Mouse (Mus musculus) limb, embryonic 11.5 days (tissue): ENCODE results near the gene Acad10. TPM values are rescaled to one million over a fixed set of nuclear protein-coding genes. Genes with fewer than 3 reads are reported as not detected.

Experiments
- ATAC-seq: fragments of 200-750 bp; cut with Nextera tagmentation; 2 replicates; pipeline ENCODE4 v1.8.0; 2017; ENCODE audit warnings: low read depth; ENCODE audit not compliant: insufficient number of reproducible peaks, low FRiP score, low TSS enrichment
- DNase-seq: peaks from one replicate; pipeline ENCODE4 v3.0.0-alpha.2; 2015; ENCODE audit warnings: low spot score
- H3K27ac ChIP-seq: fragments of 300-500 bp; sonication (generic); replicated peaks from 2 replicates; pipeline ENCODE4 v1.5.1; 2014; ENCODE audit warnings: low read depth, mild to moderate bottlenecking, low read length
- H3K27me3 ChIP-seq: fragments of 300-500 bp; sonication (generic); 2 replicates; pipeline ENCODE4 v1.6.1; 2014; ENCODE audit warnings: mild to moderate bottlenecking, low read length, mixed read lengths; ENCODE audit not compliant: control insufficient read depth, insufficient read depth
- H3K36me3 ChIP-seq: fragments of 300-500 bp; sonication (generic); 2 replicates; pipeline ENCODE4 v1.6.1; 2014; ENCODE audit warnings: mild to moderate bottlenecking, low read length, moderate library complexity, mixed read lengths; ENCODE audit not compliant: control insufficient read depth, insufficient read depth
- H3K4me1 ChIP-seq: fragments of 300-500 bp; sonication (generic); 2 replicates; pipeline ENCODE4 v1.6.1; 2014; ENCODE audit warnings: low read length, mixed read lengths; ENCODE audit not compliant: control insufficient read depth, insufficient read depth
- H3K4me2 ChIP-seq: fragments of 300-500 bp; sonication (generic); 2 replicates; pipeline ENCODE4 v1.6.1; 2014; ENCODE audit warnings: low read depth, mild to moderate bottlenecking, moderate library complexity; ENCODE audit not compliant: severe bottlenecking
- H3K4me3 ChIP-seq: fragments of 300-500 bp; sonication (generic); 2 replicates; pipeline ENCODE4 v1.5.1; 2014; ENCODE audit warnings: low read depth, low read length
- H3K9ac ChIP-seq: fragments of 300-500 bp; sonication (generic); 2 replicates; pipeline ENCODE4 v1.6.1; 2014; ENCODE audit warnings: mild to moderate bottlenecking, low read length
- H3K9me3 ChIP-seq: fragments of 300-500 bp; sonication (generic); 2 replicates; pipeline ENCODE4 v1.6.1; 2016; ENCODE audit warnings: low read length; ENCODE audit not compliant: control insufficient read depth
- WGBS: fragments of 180-500 bp; shearing (Covaris S2); extraction: QIAGEN DNeasy Blood & Tissue Kit; methylation state at CpG from one replicate; pipeline ENCODE4 v1.1.7; 2014; 5-methylcytosine and 5-hydroxymethylcytosine counted together
- polyA plus RNA-seq: library from polyadenylated mRNA; unstranded; fragments of >200 nt; fragmentation: Nextera tagmentation; extraction: Ambion mirVana; gene quantifications from 2 replicates; pipeline ENCODE4 v1.2.1, GENCODE M21; 2014

The Acad10 gene
- polyA plus RNA-seq, 1 experiment from 2014 or later = 1.3 TPM

- Histone ChIP-seq H3K4me2 (peak overlapping the region; percentile 89; the same call in 1 of the 2 replicates), H3K9ac (peak overlapping the region; percentile 67), H3K9me3 (no peaks in the 10 kb centered on the region), H3K4me1 (peaks cover 10% of the 10 kb centered on the region), H3K27ac (no peak overlapping the region), H3K27me3 (no peaks in the 10 kb centered on the region), H3K36me3 (no peaks in the 10 kb centered on the region), H3K4me3 (peak overlapping the region; percentile 65; the same call in 1 of the 2 replicates)
- no peak for ATAC-seq
- DNase-seq = no peak
- 63% methylated on average over 11 of the region's 11 CpGs for WGBS
Observed at GRCm38 (mm10) chr5:121592064-121592815, 68.1 kb downstream of the Acad10 start.

GRCm38 (mm10) chr5:121591417-121592063 lies 68.8 kb downstream of the Acad10 start:
- Histone ChIP-seq H3K27ac (no peak overlapping the region), H3K4me2 (no peak overlapping the region), H3K9ac (no peak overlapping the region), H3K27me3 (no peaks in the 10 kb centered on the region), H3K4me1 (peaks cover 10% of the 10 kb centered on the region), H3K36me3 (no peaks in the 10 kb centered on the region), H3K4me3 (no peak overlapping the region), H3K9me3 (no peaks in the 10 kb centered on the region)
- ATAC-seq (no peak), DNase-seq (no peak)
- 80% methylated on average over 11 of the region's 11 CpGs for WGBS

- no peak for DNase-seq
- no peaks in the 10 kb centered on the region for H3K9me3 ChIP-seq
- no peaks in the 10 kb centered on the region for H3K36me3 ChIP-seq
- no peak overlapping the region for H3K27ac ChIP-seq
- H3K9ac ChIP-seq = no peak overlapping the region
- no peak overlapping the region for H3K4me3 ChIP-seq
- WGBS = 88% methylated on average over 6 of the region's 6 CpGs
- H3K4me1 ChIP-seq = peaks cover 10% of the 10 kb centered on the region
- H3K27me3 ChIP-seq = no peaks in the 10 kb centered on the region
- no peak for ATAC-seq
- H3K4me2 ChIP-seq = no peak overlapping the region
Observed at GRCm38 (mm10) chr5:121589928-121590327, 70.4 kb downstream of the Acad10 start.

- ATAC-seq = no peak
- H3K27me3 ChIP-seq = no peaks in the 10 kb centered on the region
- H3K4me2 ChIP-seq = no peak overlapping the region
- DNase-seq = no peak
- H3K36me3 ChIP-seq = no peaks in the 10 kb centered on the region
- H3K4me3 ChIP-seq = no peak overlapping the region
- H3K27ac ChIP-seq = no peak overlapping the region
- 67% methylated on average over 6 of the region's 6 CpGs for WGBS
- peaks cover 4% of the 10 kb centered on the region; the same call in 1 of the 2 replicates for H3K4me1 ChIP-seq
- no peaks in the 10 kb centered on the region for H3K9me3 ChIP-seq
- no peak overlapping the region for H3K9ac ChIP-seq
Observed at GRCm38 (mm10) chr5:121586400-121587039, 73.8 kb downstream of the Acad10 start.

DNA sequence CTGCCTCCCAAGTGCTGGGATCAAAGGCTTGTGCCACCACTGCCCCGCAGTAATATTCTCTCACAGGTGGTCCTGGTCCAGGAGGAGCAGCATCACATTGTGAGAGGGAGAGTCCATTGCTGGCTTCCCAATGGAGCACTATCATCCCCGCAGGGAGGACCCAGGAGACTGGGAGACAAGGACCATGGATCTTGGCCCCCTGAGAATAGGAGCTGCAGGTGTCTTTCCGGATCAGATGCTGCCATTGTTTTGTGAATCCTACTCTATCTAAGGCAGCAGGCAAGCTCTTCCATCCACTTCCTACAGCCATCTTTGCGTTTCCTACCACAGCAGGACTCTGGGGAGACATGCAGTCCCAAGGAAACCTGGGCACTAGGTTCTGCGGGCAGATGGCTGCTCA lies 74.6 kb downstream of the Acad10 start:
- no peak overlapping the region for H3K4me2 ChIP-seq
- H3K27ac ChIP-seq = no peak overlapping the region
- no peaks in the 10 kb centered on the region for H3K9me3 ChIP-seq
- DNase-seq (no peak), ATAC-seq (no peak)
- H3K27me3 ChIP-seq = no peaks in the 10 kb centered on the region
- WGBS = 94% methylated on average over 5 of the region's 5 CpGs
- no peak overlapping the region for H3K9ac ChIP-seq
- peaks cover 4% of the 10 kb centered on the region; the same call in 1 of the 2 replicates for H3K4me1 ChIP-seq
- H3K36me3 ChIP-seq = no peaks in the 10 kb centered on the region
- no peak overlapping the region for H3K4me3 ChIP-seq

GRCm38 (mm10) chr5:121585005-121585404 lies 75.3 kb downstream of the Acad10 start:
- no peak for ATAC-seq
- DNase-seq = no peak
- peaks cover 4% of the 10 kb centered on the region; the same call in 1 of the 2 replicates for H3K4me1 ChIP-seq
- H3K27ac ChIP-seq = no peak overlapping the region
- H3K9me3 ChIP-seq = no peaks in the 10 kb centered on the region
- no peak overlapping the region for H3K9ac ChIP-seq
- H3K4me2 ChIP-seq = no peak overlapping the region
- no peak overlapping the region for H3K4me3 ChIP-seq
- H3K27me3 ChIP-seq = no peaks in the 10 kb centered on the region
- 93% methylated on average over 10 of the region's 10 CpGs for WGBS
- no peaks in the 10 kb centered on the region for H3K36me3 ChIP-seq

DNA sequence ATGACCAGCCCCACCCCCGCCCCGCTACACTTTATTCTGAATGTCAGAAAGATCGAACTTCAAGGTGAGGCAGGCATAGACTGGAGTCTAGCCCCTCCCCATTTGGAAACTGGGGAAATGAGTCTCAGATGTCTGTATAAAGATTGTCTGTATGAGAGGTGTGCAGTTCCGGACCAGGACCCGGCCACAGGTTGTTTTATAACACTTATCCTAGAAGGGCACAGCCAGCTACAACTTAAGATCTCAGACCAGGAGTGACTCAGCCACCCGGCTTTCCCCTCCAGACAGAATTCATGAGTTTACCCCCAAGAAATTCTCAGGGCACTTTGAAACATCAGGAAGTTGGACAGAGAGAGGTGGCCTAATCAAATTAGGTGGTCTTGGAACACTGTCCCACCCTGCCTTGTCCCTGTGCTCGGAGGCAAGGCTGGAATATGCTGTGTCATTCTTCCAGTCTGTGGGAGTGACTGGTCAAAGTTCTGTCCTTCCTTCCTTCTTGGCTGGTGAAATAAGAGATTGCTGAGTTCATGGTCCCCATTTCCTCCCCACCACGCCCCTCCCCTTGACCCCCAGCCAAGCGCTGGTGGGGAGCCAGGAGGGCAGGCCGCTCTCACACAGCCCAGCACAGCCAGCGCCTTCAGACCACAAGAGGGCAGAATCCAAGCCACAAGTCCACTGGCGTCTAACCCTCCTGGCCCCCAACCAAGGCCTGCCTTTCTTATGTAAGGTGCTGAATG lies 76.4 kb downstream of the Acad10 start:
- Histone ChIP-seq H3K9me3 (no peaks in the 10 kb centered on the region), H3K27me3 (no peaks in the 10 kb centered on the region), H3K27ac (no peak overlapping the region), H3K9ac (no peak overlapping the region), H3K4me2 (no peak overlapping the region), H3K4me1 (peaks cover 4% of the 10 kb centered on the region; the same call in 1 of the 2 replicates), H3K36me3 (peaks cover 5% of the 10 kb centered on the region; the same call in 1 of the 2 replicates), H3K4me3 (no peak overlapping the region)
- no peak for ATAC-seq
- WGBS = 57% methylated on average over 12 of the region's 12 CpGs
- DNase-seq = peak; percentile 47

DNA sequence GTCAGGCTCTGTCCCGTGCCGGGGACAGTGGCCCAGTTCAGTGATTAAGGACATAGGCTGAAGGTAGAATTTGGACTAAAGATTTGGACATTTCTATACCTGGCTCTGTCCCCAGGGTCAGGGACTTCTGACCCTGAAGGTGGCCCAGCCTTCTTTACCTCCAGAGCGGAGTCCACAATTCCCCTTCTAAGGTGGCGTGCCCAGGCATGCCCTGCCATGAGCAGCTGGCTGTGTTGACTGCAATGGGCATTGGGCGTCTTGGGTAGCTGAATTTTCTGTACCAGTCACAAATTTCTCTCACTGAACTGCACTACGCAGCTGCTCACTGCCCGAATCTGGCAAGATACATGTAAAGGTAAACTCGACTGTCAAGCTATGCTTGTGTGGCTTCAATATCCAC lies 78.4 kb downstream of the Acad10 start:
- Histone ChIP-seq H3K4me3 (no peak overlapping the region), H3K4me2 (no peak overlapping the region), H3K9ac (no peak overlapping the region), H3K27me3 (no peaks in the 10 kb centered on the region), H3K9me3 (no peaks in the 10 kb centered on the region), H3K36me3 (peaks cover 5% of the 10 kb centered on the region; the same call in 1 of the 2 replicates), H3K4me1 (peaks cover 4% of the 10 kb centered on the region; the same call in 1 of the 2 replicates), H3K27ac (no peak overlapping the region)
- DNase-seq (no peak), ATAC-seq (no peak)
- 90% methylated on average over 8 of the region's 8 CpGs for WGBS
